ENCODE assay signal across 18 mouse cellular contexts in genomic region chr16:91095022-91095421, GRCm38 (mm10). TPM values are rescaled to one million over a fixed set of nuclear protein-coding genes. Genes with fewer than 3 reads are reported as not detected.
"Had no signal": no experiment of that assay in that cellular context is flagged by ENCODE, and none has a peak within 500 bp of the region (broad histone marks: within the 10 kb centered on the region; RNA-seq: fewer than 3 reads in every experiment).

4932438H23Rik (minus strand) TSS chr16:91095122.

- H3K4me3 ChIP-seq: neural tube, embryonic 12.5 days; neural tube, embryonic 13.5 days; neural tube, embryonic 15.5 days; stomach, embryonic 15.5 days had no signal

- H3K4me2 ChIP-seq: neural tube, embryonic 12.5 days; neural tube, embryonic 13.5 days; neural tube, embryonic 15.5 days; stomach, embryonic 15.5 days had no signal

- H3K9ac ChIP-seq: neural tube, embryonic 12.5 days; neural tube, embryonic 13.5 days; neural tube, embryonic 15.5 days; stomach, embryonic 15.5 days had no signal

- H3K27me3 ChIP-seq: stomach, embryonic 15.5 days had no signal

- H3K27ac ChIP-seq: neural tube, embryonic 12.5 days; neural tube, embryonic 13.5 days; neural tube, embryonic 15.5 days; stomach, embryonic 15.5 days; stomach, postnatal 0 days had no signal

- H3K36me3 ChIP-seq: neural tube, embryonic 12.5 days; neural tube, embryonic 13.5 days; neural tube, embryonic 15.5 days; stomach, embryonic 15.5 days had no signal

- H3K9me3 ChIP-seq: neural tube, embryonic 12.5 days; neural tube, embryonic 13.5 days; neural tube, embryonic 15.5 days; stomach, embryonic 15.5 days had no signal

- H3K4me1 ChIP-seq: stomach, embryonic 15.5 days had no signal

- DNase-seq: retina, postnatal 1 day; right cerebral cortex, adult 18-20 months; right cerebral cortex, postnatal 14 days; right cerebral cortex, postnatal 25 days; right cerebral cortex, postnatal 4 days; spleen, adult 18-20 months; thymus, adult 18-20 months; thymus, adult 2 months; thymus, postnatal 14 days; thymus, postnatal 25 days; thymus, postnatal 36 days; thymus, postnatal 4 days had no signal

RNA-seq across cellular contexts. Expression of gene 4932438H23Rik, which starts in this region (rescaled TPM):
- polyA plus RNA-seq: spleen, adult 2 months had no signal
